Mouse (Mus musculus) left cerebral cortex, postnatal 25 days (tissue): ENCODE measurements around the gene Dck. TPM values are rescaled to one million over a fixed set of nuclear protein-coding genes. Genes with fewer than 3 reads are reported as not detected.

Experiments
- total RNA-seq, 2 experiments: library from RNA; stranded (reverse); gene quantifications; 2 replicates each; pipeline ENCODE4 v1.2.3; 2021

Gene Dck
- total RNA-seq, 2 experiments from 2014 or later, result 16.5 to 17.6 TPM

Other genes with a start within 250 kb of the Dck start
- gene Jchain, start 237.1 kb upstream of the Dck start, total RNA-seq, result under 1 TPM; 0.46 to 0.55 TPM
- 10 to 100 TPM; 23.8 to 25.0 TPM for gene Utp3, start 210.5 kb upstream of the Dck start, total RNA-seq
- gene Rufy3, start 200.0 kb upstream of the Dck start, total RNA-seq, result 100 to 1,000 TPM; 176 to 178 TPM
- gene Grsf1, start 88.8 kb upstream of the Dck start, total RNA-seq, result 100 to 1,000 TPM; 100 to 109 TPM
- gene Mob1b, start 44.1 kb upstream of the Dck start, total RNA-seq, result 10 to 100 TPM; 29.5 to 32.9 TPM
- 100 to 1,000 TPM in 1 of 2 experiments, 10 to 100 TPM in 1; 85.9 to 133 TPM for gene Slc4a4, start 121.8 kb downstream of the Dck start, total RNA-seq